Mouse (Mus musculus): ENCODE measurements around the gene March8. TPM values are rescaled to one million over a fixed set of nuclear protein-coding genes. Genes with fewer than 3 reads are reported as not detected.

Gene March8
- polyA plus RNA-seq, 1 experiment from 2014 or later = 52.2 TPM

- Histone ChIP-seq H3K27ac (no peak overlapping the region), H3K4me3 (replicated peaks) (no peak overlapping the region), H3K4me2 (no peak overlapping the region), H3K27me3 (peaks cover 19% of the 10 kb centered on the region), H3K9ac (no peak overlapping the region), H3K9me3 (no peaks in the 10 kb centered on the region), H3K4me1 (peaks cover 4% of the 10 kb centered on the region; the same call in 1 of the 2 replicates), H3K36me3 (replicated peaks) (no peaks in the 10 kb centered on the region)
- WGBS = 88% methylated on average over 4 of the region's 4 CpGs
- no peak for ATAC-seq (ENCODE audit: low FRiP score)
Measured at GRCm38 (mm10) chr6:116455781-116456180, 118.0 kb downstream of the March8 start.

- 87% methylated on average over 1 of the region's 1 CpGs for WGBS
- Histone ChIP-seq H3K4me3 (replicated peaks) (no peak overlapping the region), H3K4me1 (peaks cover 8% of the 10 kb centered on the region; the same call in 1 of the 2 replicates), H3K36me3 (replicated peaks) (no peaks in the 10 kb centered on the region), H3K27me3 (peaks cover 26% of the 10 kb centered on the region), H3K9ac (no peak overlapping the region), H3K4me2 (no peak overlapping the region), H3K27ac (no peak overlapping the region), H3K9me3 (no peaks in the 10 kb centered on the region)
- ATAC-seq (ENCODE audit: low FRiP score) = no peak
Measured at GRCm38 (mm10) chr6:116456482-116456881, 118.7 kb downstream of the March8 start.

GRCm38 (mm10) chr6:116458728-116459127 lies 120.9 kb downstream of the March8 start:
- Histone ChIP-seq H3K27ac (no peak overlapping the region), H3K4me1 (peaks cover 8% of the 10 kb centered on the region; the same call in 1 of the 2 replicates), H3K4me3 (replicated peaks) (no peak overlapping the region), H3K27me3 (peaks cover 38% of the 10 kb centered on the region), H3K9ac (no peak overlapping the region), H3K4me2 (no peak overlapping the region), H3K36me3 (replicated peaks) (no peaks in the 10 kb centered on the region), H3K9me3 (no peaks in the 10 kb centered on the region)
- 73% methylated on average over 4 of the region's 4 CpGs for WGBS
- no peak for ATAC-seq (ENCODE audit: low FRiP score)

Other genes with a start within 250 kb of the March8 start
- 30.2 and 33.2 TPM in 2 replicates for gene Tmcc1, start 144.5 kb upstream of the March8 start, polyA plus RNA-seq (2016; fragmentation: Nextera tagmentation; extraction: Ambion mirVana)
- 62.1 and 64.0 TPM in 2 replicates for gene Washc2, start 130.0 kb upstream of the March8 start, polyA plus RNA-seq (2016; fragmentation: Nextera tagmentation; extraction: Ambion mirVana)
- 10.7 and 12.1 TPM in 2 replicates for gene Zfand4, start 73.8 kb upstream of the March8 start, polyA plus RNA-seq (2016; fragmentation: Nextera tagmentation; extraction: Ambion mirVana)
- gene Alox5, start 123.2 kb downstream of the March8 start, polyA plus RNA-seq (2016; fragmentation: Nextera tagmentation; extraction: Ambion mirVana) = 0.29 and 0.53 TPM in 2 replicates
- not detected in 2 replicates for gene Olfr211, start 151.1 kb downstream of the March8 start, polyA plus RNA-seq (2016; fragmentation: Nextera tagmentation; extraction: Ambion mirVana)
- not detected in 2 replicates for gene Olfr212, start 168.5 kb downstream of the March8 start, polyA plus RNA-seq (2016; fragmentation: Nextera tagmentation; extraction: Ambion mirVana)
- not detected in 2 replicates for gene Olfr213, start 200.4 kb downstream of the March8 start, polyA plus RNA-seq (2016; fragmentation: Nextera tagmentation; extraction: Ambion mirVana)
- 0.28 and 0.68 TPM in 2 replicates for gene Gm5580, start 213.1 kb downstream of the March8 start, polyA plus RNA-seq (2016; fragmentation: Nextera tagmentation; extraction: Ambion mirVana)
- not detected in 2 replicates for gene Olfr214, start 216.2 kb downstream of the March8 start, polyA plus RNA-seq (2016; fragmentation: Nextera tagmentation; extraction: Ambion mirVana)
- not detected in 2 replicates for gene Olfr215, start 246.2 kb downstream of the March8 start, polyA plus RNA-seq (2016; fragmentation: Nextera tagmentation; extraction: Ambion mirVana)